Mouse (Mus musculus) kidney, adult 9 months (tissue): ENCODE data around the gene Sult1a1.
"Not testable (repeated sequence)": the region's sequence is repeated elsewhere in the genome, so short reads cannot be mapped to it uniquely, and the experiment has no call there.

Source experiments
- DNase-seq: peaks from one replicate; pipeline ENCODE4 v3.0.0; 2022

Sult1a1 gene

DNA sequence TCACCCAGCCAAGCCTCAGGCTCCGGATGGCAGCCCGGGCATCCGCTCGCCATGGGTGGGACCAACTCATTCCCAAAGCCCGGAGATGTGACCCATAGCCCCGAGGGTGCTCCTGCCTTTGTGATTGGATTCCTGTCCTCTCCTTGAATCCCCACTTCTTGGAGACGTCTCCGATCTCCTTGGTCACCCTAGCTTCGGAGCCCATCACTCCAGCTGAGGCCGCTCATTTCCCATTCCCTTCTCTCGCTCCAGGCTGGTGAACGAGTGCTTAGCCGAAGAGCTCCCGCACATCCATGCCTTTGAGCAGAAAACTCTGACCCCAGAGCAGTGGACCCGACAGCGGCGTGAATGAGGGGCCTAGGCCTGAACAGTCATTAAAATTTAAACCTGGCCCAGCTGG lies 20.1 kb upstream of the Sult1a1 start:
- DNase-seq = no peak

DNA sequence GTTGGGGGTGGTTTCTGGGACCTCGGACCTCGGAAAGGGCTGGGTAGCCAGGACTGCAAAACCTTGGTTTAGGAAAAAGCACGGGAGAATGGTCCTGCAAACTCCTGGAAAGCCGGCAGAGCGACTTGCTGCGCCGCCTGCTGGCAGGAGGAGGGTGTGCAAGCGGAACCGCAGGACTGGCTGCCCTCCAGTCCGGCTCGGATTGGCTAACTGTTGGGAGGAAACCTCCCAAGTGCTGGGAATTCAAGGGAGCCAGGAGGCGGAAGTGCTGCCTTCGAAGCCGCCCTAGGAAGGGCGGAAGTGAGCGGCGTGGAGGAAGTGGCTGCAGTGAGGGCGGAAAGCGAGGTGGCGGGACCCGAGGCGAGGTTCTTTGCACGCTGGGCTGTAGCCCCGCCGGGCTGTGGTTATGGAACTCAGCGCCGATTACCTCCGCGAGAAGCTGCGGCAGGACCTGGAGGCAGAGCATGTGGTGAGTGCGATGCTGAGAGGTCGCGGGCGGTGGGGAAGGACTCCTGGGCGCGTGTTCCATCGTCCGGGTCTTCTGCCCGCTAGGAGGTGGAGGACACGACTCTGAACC lies 19.5 kb upstream of the Sult1a1 start, which contains the start of gene Slx1b:
Slx1b (minus strand) TSS at position 154 of the 577 bp plus-strand sequence.
- DNase-seq = peak; percentile 97

DNA sequence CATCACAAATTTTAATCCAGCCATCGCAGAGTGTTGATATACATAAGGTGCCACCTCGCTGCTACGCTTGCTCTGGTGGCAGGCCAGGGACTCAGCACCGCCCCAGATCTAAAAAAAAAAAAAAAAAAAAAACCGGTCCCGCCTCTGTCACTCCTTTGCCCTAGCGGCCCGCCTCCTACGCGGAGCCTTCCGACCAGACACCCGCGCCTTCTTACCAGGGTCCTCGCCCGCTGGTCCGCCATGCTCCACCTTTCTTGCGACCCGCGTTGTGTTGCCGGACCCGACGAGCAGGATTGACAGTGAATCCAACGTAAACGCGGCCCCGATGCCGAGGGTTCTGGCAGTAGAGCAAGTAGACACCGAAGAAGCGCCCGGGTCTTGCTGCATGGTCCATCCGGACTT lies 19.0 kb upstream of the Sult1a1 start, which contains the start of gene Bola2:
Bola2 (plus strand) TSS at position 192 of the 402 bp plus-strand sequence.
- no peak for DNase-seq

DNA sequence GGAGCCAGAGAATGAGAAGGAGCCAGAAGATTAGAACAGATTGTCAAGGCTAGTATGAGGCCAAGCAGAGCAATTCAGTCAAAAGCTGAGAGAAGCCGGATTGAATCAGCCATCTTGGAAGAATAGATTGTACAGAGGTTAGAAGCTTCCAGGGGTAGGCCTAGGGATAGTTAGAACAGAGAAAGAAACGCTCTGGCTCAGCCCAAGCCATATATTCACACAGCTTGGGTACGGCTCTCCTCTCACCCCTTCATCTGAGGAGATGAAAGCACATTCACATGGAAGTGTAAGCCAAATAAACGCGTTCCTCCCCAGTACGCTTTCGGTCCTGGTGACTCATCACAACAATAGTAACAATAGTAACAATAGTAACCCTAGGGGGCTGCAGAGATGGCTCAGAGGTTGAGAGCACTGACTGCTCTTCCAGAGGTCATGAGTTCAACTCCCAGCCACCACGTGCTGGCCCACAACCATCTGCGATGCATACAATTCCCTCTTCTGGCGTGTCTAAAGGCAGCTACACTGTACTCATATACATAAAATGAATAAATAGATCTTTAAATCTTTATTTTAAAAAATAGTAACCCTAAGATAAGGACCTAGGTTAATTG lies 18.3 kb upstream of the Sult1a1 start:
- DNase-seq = peak; percentile 15

DNA sequence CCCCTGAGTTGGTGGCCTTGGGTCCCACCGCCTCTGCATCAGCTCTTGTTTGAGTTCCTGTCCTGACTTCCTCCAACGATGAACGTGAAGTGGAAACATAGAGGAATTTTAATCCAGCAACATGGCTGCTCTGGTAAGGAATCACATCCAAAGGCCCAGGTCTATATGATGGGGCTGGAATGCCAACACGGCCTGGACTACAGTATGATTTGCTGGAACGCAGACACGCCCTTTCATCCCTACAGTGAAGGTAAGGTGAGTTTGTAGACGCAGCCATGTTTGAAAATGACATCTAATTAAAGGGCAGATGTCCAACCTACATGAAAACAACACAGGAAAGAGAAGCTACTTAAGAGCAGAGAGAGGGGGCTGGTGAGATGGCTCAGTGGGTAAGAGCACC lies 17.5 kb upstream of the Sult1a1 start:
- no peak for DNase-seq

DNA sequence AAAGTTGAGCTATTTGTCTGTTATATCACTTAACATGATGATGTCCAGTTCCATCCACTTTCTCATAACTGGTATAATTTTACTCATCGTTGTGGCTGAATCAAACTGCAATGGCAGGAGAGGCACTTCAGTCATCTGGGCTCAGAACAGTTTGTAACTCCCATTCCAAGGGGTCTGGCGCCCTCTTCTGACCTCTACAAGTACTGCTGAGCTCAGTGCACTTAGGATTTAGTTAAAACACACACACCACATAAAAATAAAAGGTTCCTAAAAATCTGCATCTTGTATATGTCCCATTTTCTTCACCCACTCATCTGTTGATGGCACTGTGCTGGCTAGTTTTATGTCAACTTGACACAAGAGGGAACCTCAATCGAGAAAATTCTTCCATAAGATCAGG lies 17.0 kb upstream of the Sult1a1 start:
- peak; percentile 94 for DNase-seq

DNA sequence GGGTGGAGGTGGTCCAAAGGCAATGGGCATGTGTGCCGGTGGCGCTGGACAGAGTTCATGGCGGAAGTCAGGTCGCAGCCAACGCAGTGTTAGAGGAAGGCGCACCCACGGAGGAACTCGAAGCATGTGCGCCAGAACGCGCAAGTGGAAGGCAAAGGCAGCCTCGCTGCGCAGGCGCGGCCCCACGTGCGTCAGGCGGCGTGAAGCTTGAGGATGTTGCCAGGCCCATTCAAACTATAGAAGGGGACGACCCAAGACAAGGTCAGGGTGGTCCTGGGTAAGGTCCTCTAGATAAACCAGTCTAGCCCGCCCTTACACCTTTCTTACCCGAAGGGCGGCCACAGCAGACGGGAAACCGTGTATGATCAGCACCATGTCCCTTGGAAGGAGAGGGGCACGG lies 16.2 kb upstream of the Sult1a1 start:
- no peak for DNase-seq

DNA sequence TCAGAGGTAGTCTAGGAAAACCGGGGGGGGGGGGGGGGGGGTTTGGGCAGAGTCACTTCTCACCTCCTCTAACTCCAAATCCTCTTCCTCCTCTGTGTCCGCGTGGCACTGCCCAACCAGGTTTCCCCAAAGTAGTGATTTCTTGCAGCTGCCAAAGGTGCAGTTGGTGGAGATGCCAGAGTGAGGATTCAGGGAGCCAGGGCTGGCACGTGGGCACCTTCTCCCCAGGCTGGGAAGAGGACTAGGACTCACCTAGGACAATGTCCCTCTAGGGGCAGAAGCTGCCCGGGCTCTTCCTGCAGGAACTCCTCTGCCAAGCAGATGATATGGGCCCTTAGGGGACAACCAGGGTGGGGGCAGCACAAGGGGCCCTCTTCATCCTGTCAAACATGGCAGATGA lies 15.4 kb upstream of the Sult1a1 start:
- no peak for DNase-seq

DNA sequence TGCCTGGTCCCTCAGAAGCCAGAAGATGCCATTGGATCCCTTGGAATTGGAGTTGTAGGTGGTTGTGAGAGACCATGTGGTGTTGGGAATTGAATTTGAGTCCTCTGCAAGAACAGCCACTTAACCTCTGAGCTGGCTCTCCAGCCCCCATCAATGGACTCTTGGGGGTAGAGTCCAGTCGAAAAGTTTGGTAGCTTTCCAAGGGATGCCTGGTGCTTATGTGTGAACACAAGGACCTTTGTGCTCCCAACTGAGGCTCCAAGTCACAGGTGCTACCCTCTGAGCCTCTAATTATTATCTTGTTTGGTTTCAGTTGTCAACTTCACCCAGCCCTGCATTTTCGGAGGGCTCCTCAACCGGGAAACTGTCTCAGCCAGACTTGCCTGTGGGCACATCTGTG lies 14.5 kb upstream of the Sult1a1 start:
- peak; percentile 86 for DNase-seq

DNA sequence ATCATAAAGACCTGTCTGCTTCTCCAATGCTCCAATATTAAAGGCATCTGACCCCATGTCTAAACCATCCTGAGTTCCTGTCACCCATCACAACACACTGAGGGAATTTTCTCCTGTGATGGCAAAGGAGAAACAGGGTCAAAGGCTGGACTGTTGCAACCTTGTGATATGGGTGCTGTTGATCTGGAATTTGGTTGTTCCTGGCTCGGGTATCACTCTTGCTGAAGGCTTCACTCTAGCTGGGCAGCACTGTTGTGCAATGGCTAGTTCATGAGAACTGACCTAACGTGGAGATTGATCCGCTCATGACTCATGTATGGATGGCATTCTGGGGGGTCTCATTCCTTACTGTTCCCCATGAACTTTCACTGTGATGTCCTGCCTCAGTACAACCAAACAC lies 12.8 kb upstream of the Sult1a1 start:
- no peak for DNase-seq

DNA sequence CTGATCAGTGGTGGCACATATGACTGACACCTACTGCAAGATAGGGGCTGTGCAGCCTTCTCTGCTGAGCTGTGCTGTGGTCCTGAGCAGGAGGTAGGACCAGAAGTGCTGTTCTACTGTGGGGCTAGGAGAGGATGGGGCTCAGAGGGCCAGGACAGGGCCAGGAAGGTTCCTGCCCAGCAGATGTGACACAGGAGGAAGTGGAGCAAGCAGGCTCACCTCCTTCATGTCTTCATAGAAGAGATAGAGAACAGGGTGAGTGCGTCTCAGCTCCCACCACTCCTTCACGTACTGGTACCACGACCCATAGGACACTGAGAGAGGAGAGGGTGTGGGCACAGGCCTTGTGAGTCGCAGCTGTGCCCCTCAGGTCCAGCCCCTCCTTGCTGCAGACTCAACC lies 11.9 kb upstream of the Sult1a1 start:
- DNase-seq = not testable (repeated sequence)

DNA sequence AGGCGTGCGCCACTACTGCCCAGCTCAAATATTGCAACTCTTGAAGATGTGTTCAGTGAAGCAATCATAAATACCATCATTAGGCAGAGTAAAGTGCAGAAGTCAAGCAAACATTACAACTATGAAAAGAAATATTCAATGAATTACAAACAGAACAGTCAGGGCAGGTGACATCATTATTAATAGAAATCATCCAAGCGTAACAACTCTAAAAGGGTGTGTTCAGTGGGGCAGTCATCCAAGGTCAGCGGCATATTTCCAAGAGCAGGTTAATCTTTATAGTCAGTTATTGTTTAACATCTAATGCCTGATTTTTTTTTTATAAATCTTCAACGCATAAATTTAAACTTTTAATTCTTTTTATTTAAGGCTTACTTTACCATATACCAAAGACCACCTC lies 5.0 kb upstream of the Sult1a1 start:
- DNase-seq = peak; percentile 90

DNA sequence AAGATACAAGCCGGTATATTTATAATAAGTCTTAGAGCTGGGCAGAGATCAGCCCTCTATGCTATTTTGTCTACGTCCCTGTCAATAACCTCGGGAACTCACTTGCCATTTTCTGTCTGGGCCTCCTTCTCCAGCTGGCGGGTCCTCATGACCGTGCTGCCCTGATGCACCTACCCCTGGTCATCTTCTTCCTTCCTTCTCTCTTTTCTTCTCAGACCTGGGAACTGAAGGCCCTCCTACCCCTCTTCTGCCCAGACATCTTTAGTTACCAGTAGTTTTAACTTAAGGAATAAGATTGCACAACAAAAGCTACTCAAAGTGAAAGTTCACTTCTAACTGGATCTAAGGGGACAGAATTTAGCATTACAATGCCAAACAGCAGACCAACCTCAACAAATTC lies 3.5 kb upstream of the Sult1a1 start:
- DNase-seq = no peak

DNA sequence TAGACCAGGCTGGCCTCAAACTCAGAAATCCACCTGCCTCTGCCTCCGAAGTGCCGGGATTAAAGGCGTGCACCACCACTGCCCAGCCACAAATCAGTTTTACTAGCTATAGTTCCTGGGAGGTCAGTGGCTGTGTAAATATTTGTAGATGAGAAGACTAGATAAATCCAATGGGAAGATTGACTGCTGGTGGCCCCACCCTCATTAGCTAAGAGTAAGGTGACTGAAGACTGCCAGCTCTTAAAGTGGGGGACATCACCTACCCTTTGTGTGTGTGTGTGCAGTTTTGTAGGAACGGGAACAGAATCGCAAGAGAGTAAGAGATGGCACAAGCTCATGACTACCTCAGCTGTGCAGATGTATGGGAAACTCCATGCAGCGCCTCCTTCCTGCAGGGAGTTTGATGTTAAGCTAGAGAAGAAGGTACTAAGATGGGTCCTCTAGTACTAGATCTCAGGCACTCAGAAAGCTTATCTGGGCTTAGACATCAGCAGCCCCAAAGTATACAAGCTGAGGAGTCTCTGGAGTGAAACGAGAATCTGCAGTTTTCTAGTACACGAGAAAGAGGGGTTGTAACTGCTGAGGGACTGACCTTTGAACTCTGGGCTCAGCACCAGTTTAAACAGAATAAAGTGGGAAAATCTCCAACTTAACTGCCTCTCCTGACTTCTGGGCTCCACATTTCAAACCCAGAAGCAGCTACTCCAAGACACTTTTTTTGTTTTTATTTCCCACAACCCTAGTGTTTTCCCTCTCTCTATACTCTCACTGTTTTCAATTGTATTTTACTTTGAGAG lies 2.5 kb upstream of the Sult1a1 start:
- DNase-seq = peak; percentile 71

DNA sequence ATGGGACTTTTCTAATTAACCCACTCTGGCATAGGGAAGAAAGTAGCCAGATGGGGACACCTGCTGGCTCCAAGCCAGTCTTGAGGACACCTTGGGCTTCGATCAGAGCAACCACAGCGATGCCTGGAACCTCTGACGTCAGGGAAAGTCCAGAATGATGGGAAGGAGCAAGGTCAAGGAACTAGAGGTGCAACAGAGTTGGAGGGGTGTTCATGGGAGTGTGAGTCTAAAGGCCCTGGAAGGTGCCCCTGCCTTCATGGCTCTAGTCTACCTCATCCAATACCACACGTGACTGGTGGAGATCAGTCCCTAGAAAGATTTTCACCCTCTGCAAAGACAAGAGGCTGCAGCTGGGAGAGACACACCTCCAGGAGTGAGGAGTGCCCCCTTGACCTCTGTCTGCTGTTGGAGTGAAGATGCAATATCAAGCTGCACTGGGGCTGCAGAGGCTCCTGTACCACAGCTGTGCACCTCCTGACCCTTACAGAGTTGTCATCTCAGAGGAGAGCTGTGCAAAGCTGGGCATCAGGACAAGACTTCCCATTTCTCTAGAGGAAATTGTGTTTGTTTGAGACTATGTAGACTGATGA lies 494 bp upstream of the Sult1a1 start:
- DNase-seq = no peak

DNA sequence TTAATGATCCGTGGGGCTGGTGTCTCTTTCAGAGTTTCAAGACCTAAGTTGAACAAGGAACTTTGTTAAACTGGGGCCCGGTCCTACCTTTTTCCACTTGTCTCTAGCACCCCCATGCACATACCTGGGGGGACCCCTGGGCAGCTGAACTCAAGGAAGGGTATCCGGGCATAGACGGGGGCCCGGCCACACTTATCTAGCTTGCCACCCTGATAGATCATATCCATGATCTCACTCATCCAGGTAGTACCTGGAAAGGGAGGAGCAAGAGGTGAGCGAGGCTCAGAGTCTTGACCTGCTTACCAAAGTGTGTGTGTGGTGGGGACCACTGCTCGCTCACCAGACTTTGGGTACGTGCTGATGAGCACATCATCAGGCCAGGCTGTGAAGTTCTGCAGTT lies 1.1 kb downstream of the Sult1a1 start:
- no peak for DNase-seq

DNA sequence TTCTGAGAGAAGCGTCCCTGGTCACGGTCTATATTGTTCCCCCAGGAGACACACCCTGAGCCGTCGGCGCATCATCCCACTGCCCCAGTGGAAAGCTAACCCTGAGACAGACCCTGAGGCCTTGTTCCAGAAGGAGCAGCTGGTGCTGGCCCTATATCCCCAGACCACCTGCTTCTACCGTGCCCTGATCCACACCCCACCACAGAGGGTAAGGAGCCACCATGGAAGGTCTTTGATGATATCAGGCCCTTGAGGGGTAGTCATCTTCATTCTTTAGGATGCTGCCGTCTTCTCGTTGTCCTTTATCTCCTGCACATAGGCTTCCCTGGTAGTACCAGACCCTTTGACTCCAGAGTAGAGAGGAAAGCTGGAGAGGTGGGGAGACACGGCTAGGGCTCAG lies 4.1 kb downstream of the Sult1a1 start:
- DNase-seq = no peak

DNA sequence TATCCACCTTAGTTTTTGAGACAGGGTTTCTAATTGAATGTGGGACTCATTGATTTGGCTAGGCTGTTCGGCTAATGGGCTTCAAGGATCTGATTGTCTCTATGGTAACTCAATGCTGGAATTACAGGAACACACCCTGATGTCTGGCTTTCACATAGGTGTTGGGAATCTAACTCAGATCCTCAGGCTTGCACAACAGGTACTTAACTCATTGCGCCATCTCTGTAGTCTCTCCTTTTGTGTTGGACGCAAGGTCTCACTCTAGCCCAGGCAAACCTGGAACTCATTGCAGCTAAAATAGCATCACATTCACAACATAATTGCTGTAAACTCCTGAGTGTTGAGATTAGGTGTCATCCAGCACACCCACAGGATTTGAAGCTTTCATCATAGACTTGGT lies 6.1 kb downstream of the Sult1a1 start:
- no peak for DNase-seq

DNA sequence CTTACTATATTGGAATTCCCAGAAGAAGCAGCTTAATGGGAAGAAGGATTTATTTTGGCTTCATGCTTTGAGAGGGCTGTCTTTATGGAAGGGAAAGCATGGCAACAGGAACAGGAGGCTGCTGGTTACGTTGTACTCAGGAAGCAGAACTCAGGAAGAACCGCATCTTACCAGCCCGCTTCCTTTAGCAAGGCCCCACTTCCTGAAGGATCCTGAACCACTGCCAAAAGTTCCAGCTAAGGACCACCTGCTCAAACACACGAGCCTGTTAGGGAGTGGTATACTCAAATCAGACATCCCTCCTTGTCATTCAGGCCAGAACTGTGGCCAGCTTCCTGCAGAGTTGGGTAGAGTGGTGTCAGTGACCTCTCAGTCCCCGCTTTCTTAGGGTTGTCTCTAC lies 7.8 kb downstream of the Sult1a1 start:
- no peak for DNase-seq

DNA sequence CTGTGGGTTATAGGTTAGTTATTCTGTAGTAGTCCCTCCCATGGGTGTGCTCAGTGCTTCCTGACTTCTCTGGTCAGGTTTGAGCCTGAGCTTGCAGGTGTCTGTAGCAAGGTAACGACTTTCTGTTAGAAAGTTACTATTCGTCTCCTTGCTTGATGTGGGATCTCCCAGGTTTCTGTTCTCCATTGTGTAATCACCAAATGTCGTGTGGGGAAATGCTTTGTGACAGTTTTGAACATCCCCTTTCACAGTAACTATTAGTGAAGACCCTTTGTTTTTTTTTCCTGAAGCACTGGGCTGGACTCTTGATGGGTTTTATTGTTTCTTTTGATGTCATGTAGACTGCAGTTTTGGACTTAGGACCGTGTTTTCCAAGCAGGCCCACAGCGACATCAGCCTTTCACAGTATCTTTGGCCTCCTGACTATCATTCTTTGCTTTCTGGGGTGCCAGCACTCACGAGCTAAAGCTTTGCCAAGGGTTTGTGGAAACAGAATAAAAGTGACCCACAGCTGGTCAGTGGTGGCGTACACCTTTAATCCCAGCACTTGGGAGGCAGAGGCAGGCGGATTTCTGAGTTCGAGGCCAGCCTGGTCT lies 8.6 kb downstream of the Sult1a1 start:
- DNase-seq = no peak

DNA sequence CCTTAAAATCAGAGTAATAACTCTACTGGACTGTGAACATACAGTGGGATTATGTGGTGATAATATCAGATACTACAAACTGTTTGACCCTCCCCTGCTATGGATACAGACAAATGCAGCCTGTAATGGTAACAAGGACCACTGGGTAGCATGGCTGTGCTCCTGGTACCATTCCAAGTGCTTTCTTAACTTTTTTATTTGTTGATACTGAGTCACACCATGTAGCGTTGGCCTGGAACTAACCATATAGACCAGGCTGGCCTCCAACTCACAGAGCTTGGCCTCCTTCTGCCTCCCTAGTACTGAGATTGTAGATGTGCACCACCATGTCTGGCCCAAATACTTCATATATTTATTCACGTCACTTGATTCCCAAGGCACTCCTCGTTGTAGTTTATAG lies 11.0 kb downstream of the Sult1a1 start:
- DNase-seq = peak; percentile 61

DNA sequence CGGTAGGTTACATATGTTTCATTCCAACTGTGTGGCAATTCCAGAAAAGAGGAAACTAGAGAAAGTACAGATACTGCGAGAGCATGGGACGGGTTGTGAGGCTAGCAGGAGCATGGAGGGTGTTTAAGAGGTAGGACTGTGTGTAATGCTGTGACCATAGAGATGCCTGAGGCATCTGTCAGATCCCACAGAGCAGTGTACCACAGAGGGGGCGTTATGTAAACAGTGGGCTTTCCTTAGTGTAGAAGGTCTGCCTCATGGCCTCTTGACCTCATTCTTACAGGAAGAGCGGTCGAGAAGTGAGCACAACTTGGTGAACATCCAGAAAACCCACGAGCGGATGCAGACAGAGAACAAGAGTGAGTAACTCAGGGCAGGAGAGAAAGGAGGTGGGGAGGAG lies 12.6 kb downstream of the Sult1a1 start:
- DNase-seq = no peak

DNA sequence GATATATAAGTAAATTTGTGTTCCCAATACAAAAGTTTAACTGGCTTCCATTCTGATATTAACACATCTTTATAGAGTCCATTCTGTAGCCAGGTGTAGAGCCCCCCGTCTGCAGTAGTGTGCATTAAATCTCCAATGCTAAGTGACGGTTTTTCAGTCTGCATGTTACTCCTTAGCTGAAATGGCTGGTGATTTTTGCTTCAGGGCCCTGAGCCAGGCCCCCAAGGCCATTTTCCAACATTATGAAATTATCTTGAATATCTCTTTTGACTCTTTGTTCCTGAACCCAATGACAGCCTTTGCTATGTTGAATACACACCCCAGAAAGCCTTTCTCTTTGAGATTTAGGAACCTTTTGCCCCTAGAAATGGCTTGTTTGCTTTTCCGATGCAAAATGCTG lies 16.5 kb downstream of the Sult1a1 start:
- DNase-seq = no peak

DNA sequence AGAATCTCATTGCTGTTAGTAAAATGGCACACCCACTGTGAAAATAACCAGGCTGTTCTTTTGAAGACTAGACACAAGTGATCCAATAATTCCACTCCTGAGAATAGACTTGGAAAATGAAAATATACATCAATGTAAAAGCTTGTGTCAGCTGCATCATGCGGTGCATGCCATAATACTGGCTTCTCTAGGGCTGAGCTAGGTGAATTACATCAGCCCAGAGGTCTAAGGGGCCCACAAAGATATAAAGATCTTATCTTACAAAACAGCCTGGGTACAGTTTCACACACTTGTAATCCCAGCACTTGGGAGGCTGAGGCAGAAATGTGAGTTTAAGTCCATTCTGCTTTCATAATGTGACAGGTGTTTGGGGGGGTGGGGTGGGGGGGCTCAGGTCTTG lies 18.7 kb downstream of the Sult1a1 start:
- DNase-seq = no peak
